Mouse (Mus musculus) liver, adult (tissue): ENCODE results near the gene Sik1.

Source experiments
- GATA4 ChIP-seq: IDR thresholded peaks from 2 replicates; pipeline ENCODE4 v1.6.1; 2014; ENCODE audit warnings: mild to moderate bottlenecking, low read length; ENCODE audit not compliant: insufficient replicate concordance

Sik1 gene

GRCm38 (mm10) chr17:31819372-31819771, 36.2 kb downstream of the Sik1 start:
- no peak for TF ChIP-seq GATA4

DNA sequence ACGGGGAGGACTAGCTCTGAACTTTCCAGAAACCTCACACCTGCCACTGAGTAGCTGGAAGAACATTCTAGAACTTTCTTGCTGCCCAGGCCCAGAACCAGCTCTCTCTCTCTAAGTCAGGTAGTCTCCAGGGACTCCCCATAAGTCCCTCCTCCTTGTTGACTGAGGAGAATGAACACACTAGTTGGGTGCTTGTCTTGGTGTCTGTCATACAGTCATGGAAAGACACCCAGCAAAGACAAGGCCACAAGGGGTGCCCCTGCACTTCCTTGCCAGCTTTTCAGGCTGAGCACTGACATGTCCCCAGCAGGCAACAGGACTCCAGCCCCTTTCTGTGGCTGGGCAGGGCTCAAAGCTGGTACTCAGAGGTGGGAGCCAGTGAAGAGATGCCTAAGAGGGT, 37.8 kb downstream of the Sik1 start:
- no peak for TF ChIP-seq GATA4

GRCm38 (mm10) chr17:31817203-31817602, 38.4 kb downstream of the Sik1 start:
- TF ChIP-seq GATA4 = no peak

DNA sequence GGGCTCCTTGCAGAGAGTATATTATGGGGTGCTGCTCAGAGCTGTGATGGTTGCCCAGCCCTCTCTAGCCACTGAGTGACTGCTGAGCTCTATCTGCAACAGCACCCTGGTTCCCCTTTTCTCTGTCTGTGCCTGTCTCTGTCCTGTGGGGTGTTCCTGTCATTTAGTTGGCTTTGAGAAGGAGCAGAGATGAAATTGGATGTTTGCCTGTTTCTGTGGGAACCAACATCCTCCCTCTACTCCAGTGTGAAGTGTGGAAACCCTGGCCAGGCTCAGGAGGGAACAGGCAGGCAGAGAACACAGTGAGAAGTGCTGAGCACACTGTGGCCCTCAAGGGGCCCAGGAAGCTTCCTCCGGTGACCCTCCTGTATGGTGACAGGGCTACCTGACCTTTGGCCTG, 40.8 kb downstream of the Sik1 start:
- TF ChIP-seq GATA4 = no peak

- no peak for TF ChIP-seq GATA4
Observed at GRCm38 (mm10) chr17:31813938-31814622, 41.5 kb downstream of the Sik1 start.

DNA sequence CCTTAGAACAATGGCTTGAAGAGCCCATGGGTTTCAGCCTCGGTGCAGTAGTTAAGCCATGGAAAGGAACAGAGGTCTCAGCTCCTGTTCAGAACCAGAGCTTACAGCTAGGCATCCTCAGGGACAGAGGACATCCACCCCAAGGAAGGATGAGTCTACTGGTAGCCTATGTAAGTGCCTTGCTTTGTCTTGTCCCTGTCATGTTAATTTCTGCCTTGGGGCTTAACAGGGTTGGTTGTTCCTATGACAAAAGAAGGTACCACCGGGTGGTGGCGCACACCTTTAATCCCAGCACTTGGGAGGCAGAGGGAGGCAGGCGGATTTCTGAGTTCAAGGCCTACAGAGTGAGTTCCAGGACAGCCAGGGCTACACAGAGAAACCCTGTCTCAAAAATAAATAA, 44.3 kb downstream of the Sik1 start:
- no peak for TF ChIP-seq GATA4

- no peak for TF ChIP-seq GATA4
Observed at GRCm38 (mm10) chr17:31809894-31810293, 45.7 kb downstream of the Sik1 start.

DNA sequence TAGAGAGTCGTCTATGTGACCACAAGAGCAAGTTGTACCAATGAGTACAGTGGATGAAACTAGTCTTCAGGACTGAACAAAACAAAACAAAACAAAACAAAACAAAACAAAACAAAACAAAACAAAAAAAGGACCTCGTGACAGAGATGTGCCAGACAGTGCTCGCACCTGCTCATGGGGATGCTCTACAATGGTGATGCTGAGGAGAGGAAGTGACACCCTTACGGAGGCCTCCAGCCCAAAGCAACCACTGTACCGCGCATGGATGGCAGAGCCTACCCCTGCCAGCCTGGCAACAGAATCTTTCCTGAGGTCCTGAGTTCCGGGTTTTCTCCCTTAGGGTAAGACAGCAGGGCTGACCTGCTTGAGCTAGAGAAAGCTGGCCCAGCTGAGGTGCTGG, 46.5 kb downstream of the Sik1 start:
- TF ChIP-seq GATA4 = no peak

DNA sequence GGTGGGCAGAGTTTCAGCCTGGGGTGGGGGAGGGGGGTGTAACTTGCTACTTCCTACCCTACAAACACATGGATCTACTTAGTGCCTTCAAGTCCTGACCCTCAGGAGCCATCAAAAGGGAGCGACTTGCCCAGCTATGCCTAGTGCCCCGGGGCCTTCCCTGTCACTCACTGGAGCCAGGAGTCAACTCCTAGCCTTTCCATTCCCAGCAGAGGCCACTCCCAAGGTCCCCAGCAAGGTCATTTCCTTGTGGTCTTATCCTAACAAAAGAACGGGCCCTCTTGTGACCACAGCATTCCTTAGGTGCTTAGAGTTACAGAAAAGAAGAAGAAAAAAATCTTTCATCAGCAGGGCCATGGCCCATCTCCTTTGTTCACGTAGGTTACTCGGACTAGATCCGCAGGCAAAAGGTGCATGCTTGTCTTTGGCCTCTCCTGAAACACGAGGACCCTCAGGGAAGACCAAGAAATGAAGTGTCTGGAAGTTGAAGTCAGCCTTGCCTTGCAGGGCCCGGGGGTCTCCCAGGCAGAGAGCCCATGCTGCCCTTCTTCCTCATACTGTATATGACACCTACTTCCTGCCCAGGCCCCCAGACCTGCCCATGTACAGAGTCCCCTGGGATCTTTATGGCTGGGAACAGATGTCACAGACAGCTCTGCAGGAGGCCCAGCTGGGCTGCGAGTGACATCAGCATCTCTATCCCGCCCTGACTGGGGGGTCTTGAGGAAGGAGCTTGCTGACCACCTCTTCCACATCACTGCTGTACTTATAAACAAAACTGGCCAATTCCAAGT, 47.3 kb downstream of the Sik1 start:
- TF ChIP-seq GATA4 = no peak

- no peak for TF ChIP-seq GATA4
Observed at GRCm38 (mm10) chr17:31806496-31806895, 49.1 kb downstream of the Sik1 start.

DNA sequence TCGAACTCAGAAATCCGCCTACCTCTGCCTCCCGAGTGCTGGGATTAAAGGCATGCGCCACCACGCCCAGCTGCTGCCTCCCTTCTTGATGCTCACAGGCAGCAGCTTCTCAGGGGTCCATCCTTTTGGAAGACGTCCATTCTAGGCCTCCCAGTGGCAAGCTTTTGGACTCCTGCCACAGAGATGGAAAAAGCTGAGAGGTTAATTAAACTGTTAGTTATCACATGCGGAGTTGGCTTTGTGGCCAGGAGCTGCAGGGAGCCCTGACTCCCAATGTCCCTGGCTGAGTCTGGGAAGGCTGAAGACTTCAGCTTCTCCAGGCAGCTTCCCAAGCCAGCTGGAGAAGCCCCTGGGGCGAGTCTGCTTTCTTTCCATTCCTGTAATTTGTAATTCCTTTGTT, 49.6 kb downstream of the Sik1 start:
- TF ChIP-seq GATA4 = no peak

- TF ChIP-seq GATA4 = no peak
Observed at GRCm38 (mm10) chr17:31805585-31805984, 50.0 kb downstream of the Sik1 start.

GRCm38 (mm10) chr17:31802272-31803017, 53.2 kb downstream of the Sik1 start:
- no peak for TF ChIP-seq GATA4

- TF ChIP-seq GATA4 = no peak
Observed at GRCm38 (mm10) chr17:31800852-31801363, 54.7 kb downstream of the Sik1 start.

- TF ChIP-seq GATA4 = no peak
Observed at GRCm38 (mm10) chr17:31795893-31796292, 59.7 kb downstream of the Sik1 start.
